Mouse (Mus musculus) heart, postnatal 0 days (tissue): ENCODE results near the gene Ccser1.

Experiments used
- CTCF ChIP-seq: IDR thresholded peaks from 2 replicates; pipeline ENCODE4 v1.5.1; 2016; ENCODE audit warnings: antibody characterized with exemption, control low read depth, low read depth
- EP300 ChIP-seq: IDR thresholded peaks from 2 replicates; pipeline ENCODE4 v1.6.1; 2016; ENCODE audit warnings: antibody characterized with exemption, low read depth

DNA sequence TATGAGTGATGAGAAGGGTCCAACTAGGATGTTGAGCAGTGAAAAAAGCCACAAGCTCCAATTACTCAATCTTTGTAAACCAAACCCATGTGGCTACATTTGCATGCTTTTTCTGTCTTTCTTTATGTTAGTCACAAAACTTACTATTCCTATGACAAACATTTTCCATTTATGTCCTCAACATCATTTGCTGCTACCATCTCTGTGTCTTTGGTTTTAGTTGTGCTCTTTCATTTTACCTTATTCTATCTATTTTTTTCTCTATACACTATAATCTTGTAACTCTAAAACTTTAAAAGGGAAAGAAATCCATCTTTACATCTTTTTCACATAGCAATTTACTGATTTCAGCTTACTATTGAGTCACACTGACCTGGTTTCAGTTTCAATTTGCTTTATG, 834.2 kb downstream of the Ccser1 start:
- TF ChIP-seq EP300 = no peak
- no peak for TF ChIP-seq CTCF
